Mouse (Mus musculus) left cerebral cortex, adult 8-10 months (tissue): ENCODE data around the gene 4930524J08Rik. TPM values are rescaled to one million over a fixed set of nuclear protein-coding genes. Genes with fewer than 3 reads are reported as not detected.

Source experiments
- DNase-seq, 2 experiments: peaks; one replicate each; pipeline ENCODE4 v3.0.0; 2022; ENCODE audit warnings: low spot score in 2 of 2
- total RNA-seq, 4 experiments: library from RNA; stranded (reverse); gene quantifications; 2 replicates each; pipeline ENCODE4 v1.2.4; 2022

Gene 4930524J08Rik
- total RNA-seq, 4 experiments from 2014 or later, result 1.1 to 3.3 (median 1.6) TPM

DNA sequence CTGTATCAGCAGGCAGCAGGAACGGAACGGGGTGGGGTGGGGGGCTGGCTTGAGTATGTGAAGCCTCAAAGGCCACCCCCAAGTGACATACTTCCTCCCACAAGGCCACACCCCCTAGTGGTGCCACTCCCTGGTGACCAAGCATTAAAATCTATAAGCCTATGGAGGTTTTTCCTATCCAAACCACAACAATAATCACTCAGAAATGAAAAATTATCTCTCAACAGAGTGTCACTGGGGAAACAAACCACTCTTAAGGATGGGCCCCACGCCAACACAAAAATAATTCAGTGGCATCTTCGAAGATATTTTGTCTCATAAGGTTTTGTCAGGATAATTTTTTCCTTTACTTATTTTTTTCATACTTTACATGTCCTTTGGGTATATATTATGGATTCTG is 25.0 kb downstream of the 4930524J08Rik start:
- DNase-seq, result no peak

- no peak for DNase-seq
Measured at GRCm38 (mm10) chr5:100005431-100005830, 26.6 kb downstream of the 4930524J08Rik start.

DNA sequence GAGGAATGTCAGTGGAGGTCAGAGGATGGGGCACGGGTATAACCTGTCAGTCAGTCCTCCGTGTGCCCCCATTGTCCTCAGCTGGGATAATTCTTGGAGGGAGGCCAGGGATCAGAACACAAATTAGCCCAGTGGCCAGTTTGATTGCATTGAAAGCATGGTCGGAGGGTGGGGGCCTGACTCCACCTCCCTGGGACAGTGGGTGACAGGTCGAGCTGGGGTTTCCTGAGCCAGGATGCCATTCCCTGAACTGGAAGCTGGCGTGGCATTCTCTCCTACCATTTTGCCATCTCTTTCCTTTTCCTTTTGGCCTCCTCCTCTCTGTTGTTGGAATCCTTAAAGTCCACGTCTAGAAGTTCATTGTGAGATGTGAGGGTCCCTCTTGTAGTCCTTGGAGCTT is 27.0 kb downstream of the 4930524J08Rik start:
- no peak for DNase-seq

GRCm38 (mm10) chr5:100006324-100007039 is 27.6 kb downstream of the 4930524J08Rik start:
- DNase-seq, result no peak

DNA sequence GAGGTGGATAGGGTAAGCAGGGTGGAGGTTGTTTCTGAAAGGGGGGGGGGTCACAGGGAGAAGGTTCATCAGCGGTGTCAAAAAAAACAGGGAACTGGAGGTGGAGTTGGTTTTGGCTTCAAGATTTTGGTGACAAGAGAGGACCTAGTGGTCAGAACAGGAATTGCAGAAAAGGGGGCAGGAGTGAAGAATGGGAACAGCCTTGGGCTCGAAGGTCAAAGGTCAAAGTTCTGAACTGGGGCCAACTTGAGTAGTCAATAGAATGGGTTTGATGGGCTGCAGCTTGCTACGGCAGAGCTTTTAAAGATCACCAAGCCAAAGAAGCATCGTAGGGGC is 28.1 kb downstream of the 4930524J08Rik start:
- DNase-seq, result no peak

DNA sequence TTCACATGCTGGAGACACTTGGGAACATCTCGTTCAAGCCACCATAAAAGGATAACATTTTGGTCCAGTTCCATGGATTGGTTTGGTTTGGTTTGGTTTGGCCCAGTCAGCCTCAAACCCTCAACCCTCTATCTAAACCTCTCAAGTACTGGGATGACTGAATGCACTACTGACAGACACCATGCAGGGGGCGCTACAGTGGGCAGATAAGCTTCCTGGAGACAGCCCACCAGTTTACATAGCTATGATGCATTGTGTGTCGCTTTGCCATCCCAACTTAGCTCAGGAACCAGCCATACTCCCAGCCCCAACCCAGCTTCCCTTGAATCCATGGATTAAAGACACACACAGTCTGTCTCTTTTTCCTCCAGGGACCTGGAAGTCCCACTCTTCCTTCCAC is 29.6 kb downstream of the 4930524J08Rik start:
- no peak for DNase-seq

DNA sequence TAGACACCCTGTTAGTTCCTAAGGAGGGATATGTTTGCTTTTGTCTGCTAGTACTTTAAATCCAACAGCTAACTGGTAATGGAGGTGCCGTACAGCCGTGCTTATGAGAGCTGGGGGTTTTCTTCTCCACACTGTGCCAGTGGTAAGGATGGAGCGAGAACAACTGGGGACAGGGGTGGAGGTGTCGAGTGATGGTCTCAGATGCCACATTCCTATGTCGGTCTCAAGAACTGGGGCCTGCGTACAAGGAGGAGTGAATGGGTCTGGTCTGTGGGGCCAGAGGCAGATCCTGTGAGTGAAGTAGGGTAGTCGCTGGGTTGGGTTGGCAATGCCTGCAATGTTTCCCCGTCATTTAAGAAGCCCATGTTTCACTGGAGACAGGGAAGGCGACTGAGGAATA is 33.7 kb downstream of the 4930524J08Rik start:
- DNase-seq, result no peak

- no peak for DNase-seq
Measured at GRCm38 (mm10) chr5:100020089-100020488, 41.2 kb downstream of the 4930524J08Rik start.

DNA sequence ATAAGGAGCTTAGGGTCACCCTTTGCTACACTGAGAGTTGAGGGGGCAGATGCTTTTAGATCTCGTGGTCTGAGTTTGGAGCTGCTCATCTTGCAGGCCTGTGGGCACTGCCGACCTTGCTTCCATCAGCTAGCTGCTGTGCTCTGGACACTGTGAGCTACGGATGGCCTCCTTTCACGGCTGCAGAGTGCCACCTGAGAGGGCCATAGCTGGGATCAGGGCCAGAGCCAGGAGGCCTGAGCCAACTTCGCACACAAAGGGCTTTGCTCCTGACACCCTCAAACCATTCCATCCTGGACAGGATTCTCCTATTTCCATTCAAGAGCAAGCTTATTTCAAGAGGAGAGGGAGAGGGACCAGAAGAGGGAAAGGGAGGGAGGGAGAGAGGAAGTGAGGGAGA is 45.5 kb downstream of the 4930524J08Rik start:
- no peak for DNase-seq

GRCm38 (mm10) chr5:100024868-100025267 is 46.0 kb downstream of the 4930524J08Rik start:
- no peak for DNase-seq

Other genes starting within 250 kb of the 4930524J08Rik start
- gene Rasgef1b, start 250.0 kb upstream of the 4930524J08Rik start, total RNA-seq, result 100 to 1,000 TPM in 1 of 4 experiments, 10 to 100 TPM in 3; 83.3 to 103 (median 87.8) TPM
- 1 to 10 TPM in 2 of 4 experiments, under 1 TPM in 1, not detected in 1; 0.89 to 1.4 (median 1.3) TPM for gene Vamp9, start 72.8 kb upstream of the 4930524J08Rik start, total RNA-seq
- 100 to 1,000 TPM; 182 to 239 (median 222) TPM for gene Hnrnpd, start 123 bp upstream of the 4930524J08Rik start, total RNA-seq
- gene Hnrnpdl, start 60.6 kb downstream of the 4930524J08Rik start, total RNA-seq, result 100 to 1,000 TPM; 163 to 200 (median 198) TPM
- 10 to 100 TPM; 47.3 to 54.4 (median 52.2) TPM for gene Enoph1, start 60.9 kb downstream of the 4930524J08Rik start, total RNA-seq
- 10 to 100 TPM; 37.1 to 49.5 (median 40.4) TPM for gene Tmem150c, start 180.7 kb downstream of the 4930524J08Rik start, total RNA-seq